Mouse (Mus musculus): ENCODE measurements at regions not wholly inside any gene's neighbourhood (a gene's known extent, or its start where the extent isn't known, plus 50 kb on each side); places are given as distances from the start of the nearest gene placed in this dataset.

GRCm38 (mm10) chr5:119169274-119169673 lies 501.2 kb upstream of the Tbx3 start:
- TF ChIP-seq CTCF (IDR thresholded peaks at IDR 0.05) (no peak), POLR2A (IDR thresholded peaks at IDR 0.05; ENCODE audit: insufficient read depth, low read depth, low read length) (no peak)

All from heart, adult 2 months (tissue).